Mouse (Mus musculus) G1E (cell line): ENCODE results near the gene Wdr26.

Experiments
- CTCF ChIP-seq: IDR thresholded peaks from 2 replicates; pipeline ENCODE4 v1.5.1; 2012; ENCODE audit warnings: low read depth, low read length, inconsistent platforms, mixed read lengths
- POLR2AphosphoS5 ChIP-seq: IDR thresholded peaks from 2 replicates; pipeline ENCODE4 v1.6.1; 2012; ENCODE audit warnings: low read depth, low read length, inconsistent platforms; ENCODE audit not compliant: insufficient replicate concordance

DNA sequence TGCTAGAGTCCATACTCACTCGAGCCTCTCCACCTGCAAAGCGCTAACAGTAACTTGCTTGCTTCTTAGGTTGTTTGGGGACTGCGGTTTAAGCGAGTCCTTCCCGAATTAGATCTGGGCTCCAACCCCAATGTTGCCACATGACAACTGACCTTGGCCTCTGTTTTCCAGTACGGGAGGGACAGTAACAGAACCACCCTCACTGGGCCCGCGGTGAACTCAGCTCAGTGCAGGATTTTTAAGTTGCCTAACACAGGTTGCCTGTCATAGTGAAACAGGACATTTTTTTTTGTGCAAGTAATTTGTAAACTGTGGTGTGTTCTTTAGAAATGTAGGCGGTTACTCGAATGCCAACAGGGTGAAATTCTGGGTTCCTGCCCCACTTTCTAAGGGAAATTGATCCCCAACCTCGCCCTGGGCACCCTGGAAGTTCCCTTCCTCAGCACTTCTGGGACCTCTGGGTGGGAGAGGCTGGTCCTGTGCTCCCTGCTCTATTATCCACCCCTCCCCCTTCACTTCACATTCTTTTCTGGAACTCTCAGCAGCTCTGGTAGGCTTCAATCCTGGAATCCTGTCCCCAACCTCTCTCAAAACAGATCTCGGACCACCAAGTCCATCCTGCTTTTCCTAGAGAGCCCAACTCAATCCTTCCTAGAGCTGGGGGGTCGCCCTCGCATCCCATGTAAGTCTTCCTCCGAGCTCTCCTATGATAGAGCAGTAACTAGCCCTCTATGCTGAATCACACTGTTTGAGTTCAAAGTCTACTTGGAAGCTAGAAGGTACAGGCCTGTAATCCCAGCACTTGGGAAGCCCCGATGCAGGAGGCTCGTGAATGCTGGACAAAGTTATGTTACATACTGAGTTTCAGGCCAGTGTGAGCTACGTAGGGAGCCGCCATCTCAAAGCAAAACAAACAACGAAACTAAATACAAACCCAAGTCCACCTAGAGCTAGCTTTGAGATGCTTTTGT, 46.1 kb upstream of the Wdr26 start:
- no peak for TF ChIP-seq CTCF
- TF ChIP-seq POLR2AphosphoS5: no peak
